Mouse (Mus musculus) brown adipose tissue, adult 24 weeks (tissue): ENCODE data around the gene Pagr1b. TPM values are rescaled to one million over a fixed set of nuclear protein-coding genes. Genes with fewer than 3 reads are reported as not detected.

ENCODE experiments used
- H3K27ac ChIP-seq: fragments of 200-500 bp; replicated peaks from 2 replicates; pipeline ENCODE4 v1.5.1; 2012; ENCODE audit warnings: low read depth, mild to moderate bottlenecking, low read length
- H3K4me1 ChIP-seq: fragments of 200-500 bp; 2 replicates; pipeline ENCODE4 v1.6.1; 2012; ENCODE audit warnings: low read length, mixed read lengths; ENCODE audit not compliant: control insufficient read depth, insufficient read depth, insufficient read length
- H3K4me3 ChIP-seq: fragments of 200-500 bp; 2 replicates; pipeline ENCODE4 v1.5.1; 2012; ENCODE audit warnings: low read depth, mild to moderate bottlenecking, low read length, moderate library complexity; ENCODE audit not compliant: insufficient read depth
- polyA plus RNA-seq: library from polyadenylated mRNA; stranded (reverse); fragments of >200 nt; gene quantifications from 2 replicates; pipeline ENCODE4 v1.2.4, GENCODE M21; 2012; ENCODE audit not compliant: missing spikeins, insufficient read depth, insufficient read length

The Pagr1b gene
- polyA plus RNA-seq, 1 experiment, result 14.1 TPM

DNA sequence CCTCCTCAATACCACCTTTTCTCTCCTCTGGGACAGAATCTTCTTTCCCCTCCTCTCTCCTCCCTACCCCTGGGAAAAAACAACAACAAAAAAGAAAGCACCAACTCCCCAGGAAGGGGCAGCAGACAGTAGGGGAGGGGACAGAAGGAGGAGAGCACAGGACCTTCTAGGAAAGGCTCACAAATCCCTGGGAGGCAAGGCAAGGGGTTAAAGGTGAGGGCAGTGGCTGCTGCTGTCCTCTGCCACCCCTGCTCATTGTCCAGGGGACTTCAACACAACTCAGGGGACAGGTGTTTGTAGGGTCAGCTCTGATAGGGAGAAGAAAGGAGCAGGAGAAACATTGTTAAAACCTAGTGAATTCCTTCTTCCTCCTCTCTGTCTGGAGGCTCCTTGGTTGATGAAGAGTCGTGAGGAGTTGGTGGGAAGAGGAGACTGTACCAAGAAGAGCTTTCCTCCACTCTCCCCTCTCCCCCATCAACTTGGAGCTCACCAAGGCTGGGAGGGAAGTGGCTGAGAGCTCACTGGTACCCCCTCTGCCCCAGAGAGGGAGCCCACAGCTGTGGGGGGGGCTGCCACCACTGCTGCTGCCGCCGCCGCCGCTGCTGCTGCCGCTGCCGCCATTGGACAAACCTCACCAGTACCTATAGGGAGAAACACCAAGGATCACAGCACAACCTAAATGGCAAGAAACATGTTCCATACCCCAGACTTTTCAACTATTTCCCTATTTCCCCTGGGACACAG is 6.4 kb upstream of the Pagr1b start:
- H3K27ac ChIP-seq, result no peak overlapping the region
- H3K4me3 ChIP-seq, result no peak overlapping the region
- no peaks in the 10 kb centered on the region; the same call in none of the 2 replicates for H3K4me1 ChIP-seq

DNA sequence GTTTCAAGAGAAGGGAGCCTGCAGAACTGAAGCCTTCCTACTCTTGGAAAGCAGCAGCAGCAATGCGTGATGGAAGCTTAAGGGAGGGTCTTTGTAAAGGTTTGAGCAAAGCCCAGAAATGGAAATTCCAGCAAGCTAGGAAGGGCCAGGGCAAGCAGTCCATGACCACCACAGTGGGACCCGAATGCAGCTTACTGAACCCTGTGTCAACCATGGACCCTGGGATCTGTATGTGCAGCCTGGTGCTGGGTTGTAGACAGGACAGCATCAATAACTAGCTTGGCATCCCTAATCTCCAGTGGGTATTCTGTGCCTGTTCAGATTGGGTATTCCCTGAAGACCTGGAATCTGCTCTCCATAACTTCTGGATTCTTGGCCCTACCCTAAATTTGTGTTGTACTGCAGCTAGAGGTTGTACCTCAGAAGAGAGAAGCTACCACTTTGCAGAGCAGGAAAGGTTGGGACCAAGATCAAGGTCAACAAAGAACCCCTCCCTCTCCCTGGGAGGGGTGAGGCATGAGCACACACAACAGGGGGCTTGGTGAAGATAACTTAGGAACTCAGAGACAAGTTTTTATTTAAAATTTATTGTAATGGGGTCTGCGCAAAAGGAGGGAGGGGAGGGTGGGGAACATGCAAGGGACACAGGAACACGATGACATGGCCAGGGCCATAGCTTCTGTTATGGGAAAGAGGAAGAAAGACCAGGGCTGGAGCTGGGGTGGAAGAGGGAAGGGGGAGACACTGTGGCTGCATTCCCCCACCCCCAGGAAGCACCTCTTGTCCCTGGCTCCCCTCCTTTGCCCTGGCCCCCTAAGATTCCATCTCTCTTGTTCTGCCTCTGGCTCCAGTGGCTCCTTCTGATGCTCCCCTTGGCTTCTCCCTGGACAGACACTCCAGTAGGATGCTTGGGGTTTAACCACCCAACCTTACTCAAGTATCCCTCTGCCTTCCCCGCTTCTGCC is 5.6 kb upstream of the Pagr1b start:
- Histone ChIP-seq H3K27ac (no peak overlapping the region), H3K4me1 (no peaks in the 10 kb centered on the region; the same call in none of the 2 replicates), H3K4me3 (no peak overlapping the region)

DNA sequence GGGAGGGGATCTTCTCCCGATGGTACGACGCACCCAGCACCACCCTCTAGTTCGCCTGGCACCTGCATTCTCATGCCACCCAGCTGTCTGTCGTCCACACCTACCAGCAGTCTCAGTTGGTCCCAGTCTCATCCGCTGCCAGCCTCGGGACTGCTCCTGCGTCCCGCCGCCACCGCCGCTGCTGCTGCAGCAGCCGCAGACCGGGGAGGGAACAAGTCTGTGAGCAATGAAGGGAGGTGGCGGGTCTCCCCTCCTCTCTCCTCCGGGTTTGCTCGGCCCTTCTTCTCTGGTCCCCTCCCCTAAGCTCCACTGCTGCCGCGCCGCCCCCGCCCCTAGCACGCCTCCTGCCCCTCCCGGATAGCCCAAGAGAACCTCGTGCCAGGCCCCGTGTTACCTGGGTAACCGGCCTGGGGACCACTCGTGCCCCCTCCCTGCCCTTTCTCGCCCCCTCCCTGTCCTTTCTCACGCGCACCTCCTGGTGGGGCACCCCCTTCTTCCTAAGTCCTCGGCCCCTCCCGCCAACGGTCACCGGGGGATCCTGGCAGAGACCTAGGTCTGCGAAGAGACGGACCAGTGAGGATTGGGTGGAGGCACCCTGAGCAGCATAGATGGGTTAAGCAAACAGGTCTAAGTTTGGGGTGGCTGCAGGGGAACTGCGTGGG is 4.7 kb upstream of the Pagr1b start, which contains the start of the genes Gm42742 and Prrt2:
Gm42742 (minus strand) TSS at position 197 of the 662 bp plus-strand sequence.
Prrt2 (minus strand) TSS at position 311 of the 662 bp plus-strand sequence.
- H3K27ac ChIP-seq, result no peak within 1 kb of the TSS
- H3K4me3 ChIP-seq, result peak within 1 kb of the TSS; percentile 39
- peaks cover under 1% of the 10 kb centered on the region for H3K4me1 ChIP-seq

DNA sequence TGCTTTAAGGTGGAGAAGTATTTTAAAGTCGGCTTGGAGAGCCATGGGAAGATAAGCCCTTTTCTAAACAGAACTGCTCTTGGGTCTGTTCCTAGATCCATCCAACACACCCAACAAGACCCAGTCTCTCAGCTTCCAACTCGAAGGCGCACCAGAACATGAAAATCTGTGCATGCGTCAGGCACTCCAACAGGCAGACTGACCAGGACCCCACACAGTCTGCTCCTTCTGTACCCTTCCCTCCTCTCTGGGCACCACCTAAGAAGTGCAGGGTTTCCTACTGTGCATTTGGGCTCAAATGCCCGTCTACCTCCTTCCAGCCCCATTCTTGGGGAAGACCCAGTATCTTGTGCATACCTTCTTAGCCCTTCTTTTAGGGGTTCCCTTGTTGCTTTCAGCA is 4.2 kb upstream of the Pagr1b start:
- no peak overlapping the region for H3K27ac ChIP-seq
- H3K4me1 ChIP-seq, result peaks cover 6% of the 10 kb centered on the region
- peak overlapping the region; percentile 39 for H3K4me3 ChIP-seq

DNA sequence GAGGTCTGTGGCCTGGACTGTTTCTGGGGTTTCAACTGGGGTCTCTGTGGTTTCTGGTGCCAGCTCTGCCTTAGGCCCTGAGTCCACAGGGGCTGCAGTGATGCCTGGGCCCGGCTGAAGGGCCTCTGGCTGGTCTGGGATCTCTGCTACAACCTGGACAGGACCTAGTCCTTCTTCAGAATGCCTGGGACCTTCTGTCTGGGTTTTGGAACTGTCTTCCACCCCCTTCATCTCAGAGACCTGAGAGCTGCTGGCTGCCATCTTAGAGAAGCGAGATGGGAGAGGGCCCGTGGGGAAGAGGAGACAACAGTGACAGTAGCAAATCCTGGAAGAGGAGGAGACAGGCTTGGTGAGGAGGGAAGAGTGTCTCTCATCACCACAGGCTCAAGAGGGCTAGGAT is 3.7 kb upstream of the Pagr1b start:
- peaks cover 8% of the 10 kb centered on the region for H3K4me1 ChIP-seq
- no peak overlapping the region for H3K27ac ChIP-seq

DNA sequence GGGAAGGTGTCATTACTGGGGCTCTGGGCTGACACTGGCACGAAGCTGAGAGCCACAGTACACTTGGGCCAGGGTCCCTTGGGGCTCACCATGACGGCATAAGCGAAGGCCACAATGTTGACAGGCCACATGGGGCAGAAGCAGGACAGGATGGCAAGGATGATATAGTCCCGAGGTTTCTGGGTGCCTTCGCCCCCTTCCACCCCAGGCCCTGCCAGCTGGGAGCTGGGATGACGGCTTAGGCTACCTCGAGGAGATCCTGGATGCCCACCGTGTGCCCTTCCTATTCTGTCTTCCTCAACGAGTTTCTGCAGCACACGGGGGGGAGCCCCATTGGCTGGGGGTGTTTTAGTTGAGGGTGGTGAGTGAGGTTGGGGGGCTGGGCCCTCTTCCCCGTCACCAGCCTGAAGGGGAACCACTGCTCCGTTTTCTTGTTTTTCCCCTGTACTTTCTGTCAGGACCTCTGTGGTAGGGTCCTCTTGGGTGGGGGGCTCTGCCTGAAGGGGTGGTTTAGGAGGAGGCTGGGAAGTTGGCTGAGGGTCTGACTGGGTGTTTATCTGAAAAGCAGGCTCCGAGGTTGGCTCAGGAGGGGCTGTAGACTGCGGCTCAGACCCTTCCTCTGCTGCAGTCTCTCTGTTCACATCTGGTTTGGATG is 3.1 kb upstream of the Pagr1b start:
- peaks cover 9% of the 10 kb centered on the region for H3K4me1 ChIP-seq
- no peak overlapping the region for H3K27ac ChIP-seq
- peak overlapping the region; percentile 39; the same call in 1 of the 2 replicates for H3K4me3 ChIP-seq

More for the DNA sequence above, 3.7 kb upstream of the Pagr1b start:
- peak overlapping the region; percentile 39 for H3K4me3 ChIP-seq

DNA sequence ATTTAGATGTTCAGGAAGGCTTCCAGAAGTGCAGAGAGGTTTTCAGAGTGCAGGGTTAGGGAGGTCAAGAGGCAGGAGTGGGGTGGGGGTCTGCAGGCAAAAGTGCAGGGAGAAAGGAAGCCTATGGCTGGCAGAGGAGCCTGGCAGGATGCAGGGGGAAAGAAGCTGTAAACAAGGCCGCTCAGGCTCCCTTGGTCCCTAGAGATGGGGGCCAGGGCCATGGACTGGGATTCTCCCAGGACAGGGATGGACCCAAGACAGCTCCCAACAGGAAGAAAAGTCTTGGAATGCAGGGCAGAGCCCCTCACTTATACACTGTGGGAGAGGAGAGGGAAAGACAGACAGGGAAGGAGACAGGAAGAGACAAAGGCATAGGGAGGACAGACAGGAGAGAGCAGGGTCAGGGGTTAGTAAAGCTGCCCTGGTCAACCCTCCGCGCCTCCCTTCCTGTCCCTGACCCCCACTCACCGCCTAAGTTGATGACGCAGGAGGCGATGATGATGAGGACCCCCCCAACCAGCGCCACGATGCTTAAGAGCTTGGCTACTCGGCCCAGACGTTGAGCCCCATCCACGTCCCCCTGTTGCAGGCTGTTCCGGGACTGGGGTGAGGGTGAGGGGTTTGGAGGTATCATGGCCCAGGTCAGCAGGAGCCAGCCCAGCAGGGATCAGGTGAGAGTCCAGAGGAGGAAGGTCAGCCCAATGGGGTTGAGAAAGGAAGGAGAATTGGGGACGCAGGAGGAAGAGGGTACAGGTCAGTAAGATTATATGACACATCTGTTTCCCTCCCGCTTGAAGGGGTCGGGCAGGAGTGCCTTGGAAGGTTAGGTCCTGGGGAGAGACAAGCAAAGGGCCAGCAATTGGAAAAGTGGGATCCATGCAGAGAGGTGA is 2.4 kb upstream of the Pagr1b start:
- peak overlapping the region; percentile 45; the same call in 1 of the 2 replicates for H3K27ac ChIP-seq
- H3K4me3 ChIP-seq, result peak overlapping the region; percentile 6; the same call in 1 of the 2 replicates
- peaks cover 9% of the 10 kb centered on the region for H3K4me1 ChIP-seq

DNA sequence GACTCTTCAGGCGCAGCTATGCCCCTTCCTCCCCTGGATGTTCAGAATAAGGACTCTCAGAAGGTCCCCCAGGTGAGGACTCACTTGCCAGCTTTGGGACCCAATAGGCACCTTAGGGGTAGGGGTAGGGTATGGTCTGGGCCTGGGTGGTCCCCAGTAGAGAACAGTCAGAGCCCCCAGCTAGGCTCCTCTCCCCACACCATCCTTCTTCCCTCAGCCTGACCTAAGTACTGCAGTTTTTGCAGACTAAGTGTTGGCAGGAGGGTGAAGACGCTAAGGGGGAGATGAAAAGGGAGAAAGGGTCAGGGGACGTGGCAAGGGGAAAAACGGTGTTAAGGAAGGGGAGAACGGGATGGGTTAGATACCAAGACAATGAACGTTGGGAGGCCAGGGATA is 1.7 kb upstream of the Pagr1b start:
- no peak overlapping the region for H3K4me3 ChIP-seq
- peaks cover 15% of the 10 kb centered on the region for H3K4me1 ChIP-seq
- 0 out of 2 replicates have a peak overlapping the region, but pooled peaks have one; percentile 23 for H3K27ac ChIP-seq

DNA sequence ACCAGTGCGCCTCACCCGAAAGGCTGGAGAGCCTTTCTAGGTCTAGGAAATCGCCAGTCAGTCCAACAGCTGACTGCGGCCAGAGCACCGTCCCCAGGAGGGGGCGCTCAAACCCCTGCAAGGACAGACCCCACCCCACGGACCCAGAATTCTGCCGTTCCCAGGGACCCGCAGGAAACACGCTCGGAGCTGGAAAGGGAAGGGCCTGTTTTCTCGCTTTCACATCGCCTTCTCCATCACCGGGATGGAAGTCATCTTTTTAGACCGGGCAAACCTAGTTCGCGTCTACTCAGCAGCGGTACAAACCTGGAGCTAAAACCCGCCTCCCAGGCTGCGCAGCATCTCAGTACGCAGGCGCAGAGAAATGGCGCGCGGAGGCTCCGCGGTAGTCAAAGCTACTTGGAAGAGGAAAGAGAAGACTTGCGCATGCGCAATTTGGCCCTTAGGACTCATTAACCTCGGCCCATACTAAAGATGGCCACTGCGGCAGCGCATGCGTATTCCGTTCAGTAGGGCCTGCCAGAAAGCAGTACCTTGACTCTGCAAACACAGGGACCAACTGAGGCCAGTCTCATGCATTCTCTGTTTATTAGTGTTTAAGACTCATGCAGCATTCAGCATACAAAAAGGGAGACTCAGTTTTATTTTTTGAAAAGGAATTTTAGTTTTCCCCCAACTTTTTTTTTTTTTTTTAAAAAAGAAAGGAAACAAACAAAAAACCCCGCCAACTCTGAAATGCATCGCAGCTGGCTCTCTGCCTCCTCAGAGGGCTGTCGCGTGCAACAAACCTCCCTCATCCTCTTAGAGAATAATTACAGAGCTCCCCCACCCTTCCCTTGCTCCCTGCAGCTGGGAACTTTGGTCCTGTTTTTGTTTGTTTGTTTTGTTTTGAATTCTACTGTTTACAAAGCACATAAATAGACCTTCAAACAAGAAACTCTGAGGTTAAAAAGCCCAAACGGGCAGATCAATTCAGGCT is 976 bp upstream of the Pagr1b start, which contains the start of gene Pagr1a:
Pagr1a (minus strand) TSS at position 382 of the 979 bp plus-strand sequence.
- Histone ChIP-seq H3K27ac (peak within 1 kb of the TSS; percentile 93), H3K4me3 (peak within 1 kb of the TSS; percentile 83), H3K4me1 (peaks cover 17% of the 10 kb centered on the region)

DNA sequence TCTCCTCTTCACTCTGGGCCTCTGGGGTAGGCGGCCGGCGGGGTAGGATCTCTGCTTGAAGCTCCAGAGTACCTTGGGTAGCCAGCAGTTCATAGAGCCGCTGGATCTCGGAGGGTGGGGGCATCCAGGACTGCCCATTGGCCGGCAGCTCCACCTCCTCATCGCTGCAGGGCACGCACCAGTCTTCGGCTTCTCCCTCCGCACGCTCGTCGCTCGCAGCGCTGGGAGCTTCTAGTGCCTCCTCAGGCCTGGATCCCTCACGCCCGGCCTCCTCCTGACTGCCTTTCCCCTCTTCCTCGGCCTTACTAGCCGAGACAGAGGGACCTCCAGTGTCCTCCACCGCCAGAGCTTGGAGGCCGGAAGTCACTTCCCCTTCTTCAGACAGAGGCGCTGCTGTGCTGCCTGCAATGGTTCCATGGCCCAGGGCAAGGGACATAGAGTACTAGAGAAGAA is 228 bp upstream of the Pagr1b start:
- H3K4me1 ChIP-seq, result peaks cover 17% of the 10 kb centered on the region
- H3K4me3 ChIP-seq, result peak overlapping the region; percentile 83
- H3K27ac ChIP-seq, result peak overlapping the region; percentile 93

DNA sequence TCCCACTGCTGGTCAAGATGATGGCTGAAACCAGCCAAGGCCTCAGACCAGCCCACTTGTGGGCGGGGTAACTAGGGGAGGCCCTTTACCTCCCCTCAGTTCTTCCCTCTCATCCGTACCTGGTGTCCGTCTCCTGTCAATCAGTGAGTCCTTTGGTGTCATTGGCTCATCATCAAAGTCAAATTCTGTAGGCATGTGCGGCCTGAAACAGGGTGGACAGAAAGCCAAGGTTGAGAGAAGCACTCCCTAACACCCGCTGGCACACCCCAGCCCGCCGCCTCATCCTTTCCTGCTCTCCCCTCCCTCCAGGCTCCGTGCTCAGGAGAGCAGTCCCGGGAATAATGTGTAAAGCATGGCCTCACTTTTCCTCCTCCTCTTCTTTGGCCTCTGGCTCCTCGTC is 203 bp downstream of the Pagr1b start:
- peak overlapping the region; percentile 83 for H3K4me3 ChIP-seq
- H3K4me1 ChIP-seq, result peaks cover 17% of the 10 kb centered on the region
- peak overlapping the region; percentile 93 for H3K27ac ChIP-seq

DNA sequence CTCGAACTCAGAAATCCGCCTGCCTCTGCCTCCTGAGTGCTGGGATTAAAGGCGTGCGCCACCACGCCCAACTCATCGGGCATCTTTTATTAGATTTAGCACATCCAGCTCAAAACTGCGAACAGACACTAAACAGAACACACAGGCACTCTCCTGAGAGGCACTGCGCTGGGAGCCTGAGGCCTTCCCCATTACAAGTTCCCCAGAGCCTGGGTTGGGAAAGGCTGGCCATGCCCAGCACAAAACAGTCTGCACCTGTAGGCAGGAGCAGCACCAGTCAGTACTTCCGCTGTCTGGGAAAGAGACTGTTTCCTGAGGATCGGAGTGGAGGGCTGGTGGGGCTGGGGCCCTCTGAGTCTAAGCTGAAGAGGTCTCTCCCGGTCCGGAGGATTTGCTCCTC is 1.3 kb downstream of the Pagr1b start:
- H3K4me3 ChIP-seq, result no peak overlapping the region
- peaks cover 17% of the 10 kb centered on the region for H3K4me1 ChIP-seq
- no peak overlapping the region for H3K27ac ChIP-seq
